Mouse (Mus musculus) spleen, postnatal 14 days (tissue): ENCODE measurements around the gene Tdrd3.
A peak's percentile ranks its signal among the peaks of the same experiment; 100 is the strongest.

Experiments used
- DNase-seq, 2 experiments: peaks; one replicate each; pipeline ENCODE4 v3.0.0; 2021 to 2022; ENCODE audit warnings: low spot score in 2 of 2

The Tdrd3 gene

GRCm38 (mm10) chr14:87451645-87452443 is 35.4 kb downstream of the Tdrd3 start:
- DNase-seq = peak in 1 of 2 experiments; percentile 62

DNA sequence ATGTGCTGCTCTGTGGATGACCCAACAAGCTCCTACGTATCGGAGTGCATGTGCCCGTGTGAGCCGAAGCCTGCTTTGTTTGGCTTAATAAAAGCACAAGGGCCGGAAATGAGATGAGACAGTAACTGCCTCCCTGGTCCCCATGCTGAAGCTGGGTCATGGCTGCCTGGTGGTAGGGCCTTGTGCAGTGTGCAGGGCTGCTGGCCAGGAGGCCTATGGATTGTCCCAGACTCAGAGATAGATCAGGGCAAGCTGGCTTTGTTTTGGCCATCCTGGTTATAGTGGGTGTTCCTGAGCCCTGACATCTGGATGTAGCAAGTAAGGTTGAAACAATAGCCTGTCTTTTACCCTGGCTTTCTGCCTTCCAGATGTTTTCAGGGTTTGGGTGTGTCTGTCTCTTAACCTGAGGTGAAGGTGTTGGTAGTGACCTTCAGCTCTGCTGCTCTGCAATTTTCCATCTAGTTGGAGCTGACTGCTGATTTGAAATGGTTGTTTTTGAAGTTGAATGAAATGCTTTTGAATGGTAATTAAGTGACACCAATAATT is 39.3 kb downstream of the Tdrd3 start:
- no peak for DNase-seq

DNA sequence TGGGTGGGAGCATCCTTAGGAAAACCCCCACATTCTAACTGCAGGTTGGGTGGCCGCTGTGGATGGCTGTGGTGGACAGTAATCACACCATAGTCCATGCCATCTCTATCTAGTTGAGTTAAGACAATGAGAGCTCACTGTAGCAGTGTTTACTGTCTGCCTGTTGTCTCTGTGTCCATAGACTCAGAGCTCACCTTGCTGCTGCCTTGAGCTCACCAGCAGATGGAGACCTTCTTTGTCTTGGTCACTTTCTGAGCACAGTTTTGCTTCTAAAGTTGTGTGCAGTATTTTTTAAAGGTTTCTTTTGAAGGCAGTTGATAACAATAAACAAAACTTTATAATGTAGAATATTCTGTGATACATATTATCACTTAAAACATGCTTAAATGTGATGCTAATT is 43.3 kb downstream of the Tdrd3 start:
- DNase-seq = no peak

DNA sequence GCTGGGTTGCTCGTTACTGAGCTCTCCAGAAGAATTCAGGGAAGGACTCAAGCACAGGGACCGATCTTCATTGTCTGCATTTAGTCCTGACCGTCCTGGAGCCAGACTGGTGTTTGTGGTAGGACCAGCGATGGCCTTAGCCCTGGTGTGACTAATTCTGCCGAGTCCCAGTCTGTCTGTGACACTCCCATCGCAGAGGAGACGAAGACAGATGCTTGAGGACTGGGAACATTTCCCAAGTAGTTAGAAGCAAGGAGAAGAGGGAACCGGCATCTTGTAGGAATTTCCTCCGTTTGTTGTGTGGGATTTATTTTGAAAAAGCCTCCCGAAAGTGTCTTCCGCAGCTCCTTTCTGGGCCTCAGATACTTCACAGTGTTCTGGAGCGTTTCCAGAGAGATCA is 45.1 kb downstream of the Tdrd3 start:
- no peak for DNase-seq

DNA sequence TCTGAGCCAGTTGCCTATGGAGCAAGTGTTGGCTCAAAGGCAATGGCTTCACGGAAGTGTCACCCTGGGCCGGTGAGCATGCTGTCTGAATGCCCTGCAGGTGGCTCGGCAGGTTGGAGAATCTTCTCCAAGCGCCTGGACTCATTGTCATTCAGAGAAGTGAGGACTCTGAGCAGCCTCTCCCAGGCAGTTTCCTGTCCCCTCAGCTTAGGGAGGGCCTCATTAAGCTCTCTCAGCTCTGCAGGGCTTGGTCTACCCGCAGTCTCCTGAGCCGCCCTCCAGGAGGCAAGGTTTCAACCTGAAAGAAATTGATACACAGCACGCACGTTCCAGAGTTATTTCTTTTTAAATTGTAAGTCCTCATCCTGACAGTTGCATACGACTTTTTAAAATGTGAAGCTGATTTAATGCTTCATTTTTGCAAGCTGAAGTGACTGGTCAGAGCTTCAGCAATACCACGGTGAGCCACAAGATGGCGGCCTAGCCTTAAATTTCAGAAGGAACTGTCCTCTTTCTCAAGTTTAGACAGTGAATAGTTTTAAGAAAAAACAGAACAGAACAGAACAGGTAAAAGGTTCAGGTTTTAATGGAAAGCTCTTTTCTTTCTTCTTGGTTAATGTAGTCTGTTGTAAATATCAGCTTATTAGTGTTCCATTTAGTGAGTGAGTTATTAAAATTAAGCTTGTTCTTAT is 47.7 kb downstream of the Tdrd3 start:
- DNase-seq = peak; percentile 31 to 62

DNA sequence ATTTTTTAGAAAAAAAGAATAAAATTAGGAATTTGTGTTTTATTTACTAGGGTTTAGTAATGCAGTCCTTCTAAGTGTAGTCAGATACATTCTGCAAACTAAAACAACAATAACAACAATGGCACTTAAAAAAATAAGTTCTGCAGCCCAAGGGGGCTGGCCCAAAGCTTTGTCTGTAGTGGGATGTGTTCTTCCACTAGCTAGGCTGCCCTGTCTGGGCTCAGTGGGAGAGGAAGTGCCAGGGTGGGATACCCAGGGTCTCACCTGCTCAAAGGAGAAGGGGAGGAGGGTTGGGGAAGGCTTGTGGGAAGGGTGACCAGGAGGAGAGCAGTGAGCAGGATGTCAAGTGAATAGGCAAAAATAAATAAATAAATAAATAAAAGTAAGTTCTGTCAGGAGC is 48.2 kb downstream of the Tdrd3 start:
- DNase-seq = no peak

DNA sequence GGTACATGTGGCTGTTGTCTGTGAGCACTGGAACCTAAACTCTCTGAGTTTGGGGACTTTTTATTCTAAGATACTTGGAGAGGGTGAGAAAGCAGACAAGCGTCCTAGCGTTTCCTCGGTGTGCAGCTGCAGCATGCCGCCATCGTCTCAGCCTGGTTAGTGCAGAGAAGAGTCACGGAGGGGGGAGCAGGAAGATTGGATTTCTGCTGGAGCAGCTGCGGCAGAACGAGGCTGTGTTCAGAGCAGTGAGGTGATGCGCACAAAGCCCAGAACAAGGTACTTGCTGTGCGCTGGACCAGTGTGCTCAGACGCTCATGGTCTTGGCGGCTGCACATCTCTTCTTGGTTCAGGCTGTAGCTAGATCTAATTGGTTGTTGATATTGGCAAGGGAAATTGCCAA is 51.1 kb downstream of the Tdrd3 start:
- DNase-seq = no peak

DNA sequence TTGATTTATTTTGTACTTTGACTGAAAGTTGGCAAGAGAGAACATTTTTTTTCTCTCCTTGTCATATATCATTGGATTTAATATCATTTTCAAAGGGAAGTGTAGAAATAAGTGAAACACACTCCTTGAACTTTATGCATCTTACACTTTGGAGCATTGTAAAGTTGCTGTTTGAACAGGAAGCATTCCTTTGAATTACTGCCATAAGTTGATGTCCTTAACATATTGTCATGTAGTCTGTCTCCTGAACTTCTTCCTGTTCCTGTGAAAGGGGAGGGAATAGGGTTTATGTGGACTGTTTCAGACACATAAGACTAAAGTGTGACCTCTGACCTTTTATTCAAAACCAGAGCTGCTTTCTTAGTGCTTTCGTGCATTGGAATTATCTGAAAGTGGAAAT is 55.1 kb downstream of the Tdrd3 start:
- DNase-seq = no peak

- no peak for DNase-seq
These were observed 56.3 kb downstream of the Tdrd3 start for GRCm38 (mm10) chr14:87472782-87473181.

DNA sequence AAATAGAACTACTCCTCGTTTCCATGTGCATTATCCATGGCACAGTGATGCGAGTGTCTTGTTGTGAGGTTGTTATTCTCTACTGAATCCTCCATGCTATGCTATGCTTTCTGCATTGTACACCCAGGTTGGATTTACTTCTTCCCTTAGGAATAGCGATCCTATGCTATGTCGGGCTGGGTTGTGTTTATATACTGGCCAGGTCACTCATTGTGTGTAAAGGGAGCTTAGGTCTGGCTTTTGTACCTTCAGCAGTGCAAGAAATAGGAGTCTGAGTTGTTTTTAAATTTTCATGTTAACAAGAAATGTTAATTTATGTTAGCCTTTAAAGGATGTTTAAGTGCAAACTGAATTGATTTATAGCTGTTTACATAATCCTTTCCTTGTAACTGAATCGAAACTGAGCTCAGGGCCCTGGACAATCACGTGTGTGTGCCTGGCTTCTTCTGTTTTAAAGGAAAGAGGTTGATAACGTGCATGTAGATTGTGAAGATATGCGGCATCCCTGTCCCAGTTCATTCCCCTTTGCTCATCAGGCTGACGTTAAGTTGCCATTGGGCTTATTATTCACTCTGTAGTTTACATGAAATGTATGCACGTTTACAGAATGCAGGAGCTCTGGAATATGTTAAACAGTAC is 59.4 kb downstream of the Tdrd3 start:
- DNase-seq = no peak

DNA sequence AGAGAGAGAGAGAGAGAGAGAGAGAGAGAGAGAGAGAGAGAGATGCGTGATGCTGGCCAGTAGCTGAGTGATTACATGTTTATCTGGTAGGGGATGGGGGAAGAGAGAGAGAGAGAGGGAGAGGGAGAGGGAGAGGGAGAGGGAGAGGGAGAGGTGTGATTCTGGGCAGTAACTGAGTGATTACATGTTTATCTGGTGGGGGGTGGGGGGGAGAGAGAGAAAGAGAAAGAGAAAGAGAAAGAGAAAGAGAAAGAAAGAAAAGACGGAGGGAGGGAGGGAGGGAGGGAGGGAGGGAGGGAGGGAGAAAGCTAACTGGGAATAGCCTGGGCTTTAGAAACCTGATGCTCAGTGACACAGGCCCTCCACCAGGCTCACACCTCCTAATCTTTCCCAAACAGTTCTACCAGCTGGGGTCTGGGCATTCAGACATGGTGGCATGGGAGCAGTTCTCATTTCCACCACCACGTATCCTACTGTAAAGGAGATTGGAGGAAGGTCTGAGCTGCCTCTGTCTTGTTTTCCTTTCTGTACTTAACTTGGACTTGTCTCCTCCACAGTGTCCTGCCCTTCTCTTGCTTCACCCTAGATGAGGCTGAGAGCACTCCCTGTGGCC is 62.0 kb downstream of the Tdrd3 start:
- no peak for DNase-seq

- DNase-seq = no peak
These were observed 69.4 kb downstream of the Tdrd3 start for GRCm38 (mm10) chr14:87485888-87486287.

DNA sequence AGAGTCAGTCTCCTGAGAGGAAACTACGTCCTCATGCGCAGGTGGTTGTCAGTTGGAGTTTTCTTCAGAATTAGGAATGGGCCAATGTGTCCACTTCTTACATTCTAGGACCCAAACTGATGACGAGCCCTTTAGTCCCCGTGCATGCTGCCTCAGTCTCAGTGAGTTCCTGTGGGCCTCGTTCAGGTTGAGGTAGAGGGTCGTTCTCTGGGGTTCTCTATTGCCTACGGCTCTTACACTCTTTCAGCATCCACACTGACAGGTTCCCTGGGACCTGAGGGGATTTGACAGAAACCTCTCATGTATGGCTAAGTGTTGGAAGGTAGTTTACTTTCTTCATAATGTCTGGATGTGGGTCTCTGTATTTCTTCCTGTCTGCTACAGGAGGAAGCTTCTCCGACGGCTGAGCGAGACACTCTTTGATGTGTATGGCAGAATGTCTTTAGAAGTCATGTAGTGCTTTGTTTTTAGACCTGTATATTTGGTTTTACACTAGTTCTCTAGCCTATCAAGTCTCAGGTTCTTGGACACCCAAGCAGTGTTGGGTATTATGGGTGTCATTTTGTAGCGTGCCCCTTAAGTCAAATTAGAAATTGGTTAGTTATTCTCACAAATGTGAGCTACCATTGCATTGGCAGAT is 81.6 kb downstream of the Tdrd3 start:
- no peak for DNase-seq

GRCm38 (mm10) chr14:87505924-87506323 is 89.5 kb downstream of the Tdrd3 start:
- DNase-seq = no peak

DNA sequence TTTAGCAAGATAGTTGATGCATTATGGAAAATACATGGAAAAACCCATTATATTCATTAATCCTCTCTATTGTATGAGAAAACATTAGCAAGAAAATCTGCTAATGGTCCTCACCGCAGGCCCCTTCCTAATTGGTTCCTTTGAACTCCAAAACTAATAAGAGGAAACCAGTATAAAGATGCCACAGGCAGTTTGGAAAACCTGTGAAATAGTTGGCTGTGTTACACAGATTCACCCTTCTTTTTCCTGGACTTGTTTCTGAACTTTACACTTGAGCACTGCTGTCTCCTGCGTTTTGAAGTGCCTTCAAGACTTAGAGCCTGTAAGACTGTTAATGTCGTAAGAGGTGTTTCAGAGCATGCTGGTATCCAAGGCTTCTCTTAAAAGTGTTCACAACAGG is 98.8 kb downstream of the Tdrd3 start:
- no peak for DNase-seq

GRCm38 (mm10) chr14:87517381-87517780 is 100.9 kb downstream of the Tdrd3 start:
- DNase-seq = no peak

- DNase-seq = no peak
These were observed 115.4 kb downstream of the Tdrd3 start for GRCm38 (mm10) chr14:87531847-87532246.

DNA sequence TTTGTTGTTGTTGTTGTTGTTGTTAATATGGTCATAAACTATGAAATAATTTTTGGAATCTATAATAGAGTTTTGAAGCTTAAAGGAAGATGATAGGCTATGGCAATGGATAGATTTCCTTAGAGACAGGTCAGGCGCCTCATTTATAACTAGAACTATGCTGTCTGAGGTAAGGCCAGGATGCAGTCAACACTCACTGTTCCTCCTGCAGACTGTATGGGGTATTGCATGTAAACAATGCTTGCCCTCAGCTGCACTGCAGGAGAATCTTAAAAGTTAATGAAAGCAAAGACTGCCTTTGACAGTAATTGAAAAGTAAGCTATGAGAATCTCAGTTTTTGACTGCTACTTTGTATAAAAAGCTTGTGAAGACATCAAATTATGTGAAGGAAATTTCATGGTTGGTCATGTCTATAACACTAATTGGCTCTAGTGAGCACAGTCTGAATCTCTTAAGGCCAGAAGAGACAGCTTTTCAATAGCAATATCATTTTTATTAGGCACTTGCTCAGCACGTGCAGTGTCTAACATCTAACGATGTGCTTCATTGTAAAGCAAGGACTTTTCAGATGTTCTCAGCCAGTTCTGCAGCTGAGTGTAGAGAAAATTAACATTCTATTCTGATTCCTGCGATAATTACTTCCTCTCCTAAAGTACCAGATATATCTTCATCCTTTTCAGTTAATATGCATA is 120.8 kb downstream of the Tdrd3 start:
- no peak for DNase-seq

DNA sequence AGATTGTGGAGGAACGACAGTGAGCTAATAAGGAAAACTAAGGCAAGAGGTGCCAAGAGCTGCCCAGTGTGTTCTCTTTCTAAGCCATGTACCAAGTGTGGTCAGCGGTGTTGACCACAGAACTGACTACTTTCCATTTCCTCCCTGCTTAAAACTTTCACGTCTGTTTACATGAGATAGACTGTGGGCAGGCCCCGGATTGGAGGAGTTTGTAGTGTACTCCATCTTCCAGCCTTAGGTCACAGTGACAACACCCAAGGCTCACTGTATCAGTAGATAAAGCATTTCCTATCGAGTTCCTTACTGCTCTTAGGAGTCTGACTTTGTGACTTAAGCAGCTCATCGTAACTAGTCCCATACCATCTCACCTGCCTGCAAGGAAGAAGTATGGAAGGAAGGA is 133.5 kb downstream of the Tdrd3 start:
- DNase-seq = no peak

- DNase-seq = no peak
These were observed 135.8 kb downstream of the Tdrd3 start for GRCm38 (mm10) chr14:87552211-87552610.

GRCm38 (mm10) chr14:87563841-87564240 is 147.4 kb downstream of the Tdrd3 start:
- DNase-seq = no peak
